Mouse (Mus musculus) midbrain, embryonic 11.5 days (tissue): ENCODE measurements around the gene 4930556J24Rik. TPM values are rescaled to one million over a fixed set of nuclear protein-coding genes. Genes with fewer than 3 reads are reported as not detected.

ENCODE experiments used
- ATAC-seq: fragments of 200-750 bp; cut with Nextera tagmentation; 2 replicates; pipeline ENCODE4 v1.8.0; 2017; ENCODE audit warnings: moderate TSS enrichment, moderate library complexity; ENCODE audit not compliant: low FRiP score
- DNase-seq: peaks from one replicate; pipeline ENCODE4 v3.0.0; 2015; ENCODE audit warnings: low spot score; ENCODE audit errors: missing footprints
- H3K27ac ChIP-seq: fragments of 300-500 bp; sonication (generic); 2 replicates; pipeline ENCODE4 v1.5.1; 2014; ENCODE audit warnings: low read depth, low read length
- H3K27me3 ChIP-seq: fragments of 300-500 bp; sonication (generic); 2 replicates; pipeline ENCODE4 v1.6.1; 2014; ENCODE audit warnings: mild to moderate bottlenecking, low read length, moderate library complexity, mixed read lengths; ENCODE audit not compliant: control insufficient read depth, insufficient read depth
- H3K36me3 ChIP-seq: fragments of 300-500 bp; sonication (generic); 2 replicates; pipeline ENCODE4 v1.6.1; 2014; ENCODE audit warnings: mild to moderate bottlenecking, low read length, moderate library complexity, mixed read lengths; ENCODE audit not compliant: control insufficient read depth, insufficient read depth
- H3K4me1 ChIP-seq: fragments of 300-500 bp; sonication (generic); 2 replicates; pipeline ENCODE4 v1.6.1; 2014; ENCODE audit warnings: low read length; ENCODE audit not compliant: control insufficient read depth, insufficient read depth
- H3K4me2 ChIP-seq: fragments of 300-500 bp; sonication (generic); 2 replicates; pipeline ENCODE4 v1.6.1; 2014; ENCODE audit warnings: mild to moderate bottlenecking, moderate library complexity
- H3K4me3 ChIP-seq: fragments of 300-500 bp; sonication (generic); 2 replicates; pipeline ENCODE4 v1.5.1; 2014; ENCODE audit warnings: low read depth, low read length
- H3K9ac ChIP-seq: fragments of 300-500 bp; sonication (generic); 2 replicates; pipeline ENCODE4 v1.6.1; 2014; ENCODE audit warnings: low read length
- H3K9me3 ChIP-seq: fragments of 300-500 bp; sonication (generic); 2 replicates; pipeline ENCODE4 v1.6.1; 2016; ENCODE audit warnings: low read length; ENCODE audit not compliant: control insufficient read depth
- WGBS: fragments of 180-500 bp; shearing (Covaris S2); extraction: QIAGEN DNeasy Blood & Tissue Kit; methylation state at CpG from one replicate; pipeline ENCODE4 v1.1.7; 2014; 5-methylcytosine and 5-hydroxymethylcytosine counted together
- polyA plus RNA-seq: library from polyadenylated mRNA; unstranded; fragments of >200 nt; fragmentation: Nextera tagmentation; extraction: Ambion mirVana; gene quantifications from 2 replicates; pipeline ENCODE4 v1.2.1, GENCODE M21; 2014

The 4930556J24Rik gene
- polyA plus RNA-seq, 1 experiment from 2014 or later: not detected

DNA sequence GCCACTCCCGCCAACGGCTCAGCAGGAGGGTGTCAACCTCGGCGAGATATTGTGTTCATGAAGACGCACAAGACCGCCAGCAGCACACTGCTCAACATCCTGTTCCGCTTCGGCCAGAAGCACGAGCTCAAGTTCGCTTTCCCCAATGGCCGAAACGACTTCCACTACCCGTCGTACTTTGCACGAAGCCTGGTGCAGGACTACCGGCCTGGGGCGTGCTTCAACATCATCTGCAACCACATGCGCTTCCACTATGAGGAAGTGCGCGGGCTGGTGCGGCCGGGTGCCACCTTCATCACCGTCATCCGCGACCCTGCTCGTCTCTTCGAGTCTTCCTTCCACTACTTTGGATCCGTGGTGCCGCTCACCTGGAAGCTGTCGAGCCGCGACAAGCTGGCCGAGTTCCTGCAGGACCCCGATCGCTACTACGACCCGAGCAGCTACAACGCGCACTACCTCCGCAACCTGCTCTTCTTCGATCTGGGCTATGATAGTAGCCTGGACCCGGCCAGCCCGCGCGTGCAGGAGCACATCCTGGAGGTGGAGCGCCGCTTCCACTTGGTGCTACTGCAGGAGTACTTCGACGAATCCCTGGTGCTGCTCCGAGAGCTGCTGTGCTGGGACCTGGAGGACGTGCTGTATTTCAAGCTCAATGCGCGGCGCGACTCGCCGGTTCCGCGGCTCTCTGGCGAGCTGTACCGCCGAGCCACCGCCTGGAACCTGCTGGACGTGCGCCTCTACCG lies 21.6 kb upstream of the 4930556J24Rik start:
- ATAC-seq (no peak), DNase-seq (peak; percentile 88)
- WGBS: 6% methylated on average over 66 of the region's 66 CpGs
- Histone ChIP-seq H3K27me3 (peaks cover 26% of the 10 kb centered on the region), H3K4me1 (peaks cover 4% of the 10 kb centered on the region; the same call in 1 of the 2 replicates), H3K9me3 (no peaks in the 10 kb centered on the region), H3K4me3 (peak overlapping the region; percentile 16), H3K36me3 (no peaks in the 10 kb centered on the region), H3K27ac (no peak overlapping the region), H3K4me2 (peak overlapping the region; percentile 40), H3K9ac (no peak overlapping the region)

DNA sequence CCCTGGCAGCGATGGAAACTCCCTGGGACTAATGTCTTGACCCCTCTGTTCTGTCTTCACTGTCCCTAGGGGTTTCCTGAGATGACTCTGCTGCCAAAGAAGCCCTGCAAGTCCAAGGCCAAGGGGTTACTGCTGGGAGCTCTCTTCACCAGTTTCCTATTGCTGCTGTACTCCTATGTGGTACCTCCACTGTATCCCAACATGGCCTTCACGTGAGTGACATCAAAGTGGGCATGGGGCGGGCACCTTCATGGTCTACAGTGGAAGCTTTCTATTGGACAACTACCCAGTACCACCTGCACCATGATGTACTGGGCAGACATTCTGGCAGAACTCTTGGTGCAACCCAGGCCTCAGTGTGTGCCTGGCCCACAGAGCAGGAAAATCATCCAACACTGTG lies 20.3 kb upstream of the 4930556J24Rik start:
- H3K4me3 ChIP-seq: no peak overlapping the region
- no peak for DNase-seq
- H3K27me3 ChIP-seq: peaks cover 26% of the 10 kb centered on the region
- no peak for ATAC-seq
- peaks cover 4% of the 10 kb centered on the region; the same call in 1 of the 2 replicates for H3K4me1 ChIP-seq
- 85% methylated on average over 3 of the region's 3 CpGs for WGBS
- H3K4me2 ChIP-seq: no peak overlapping the region
- H3K27ac ChIP-seq: no peak overlapping the region
- no peaks in the 10 kb centered on the region for H3K9me3 ChIP-seq
- no peak overlapping the region for H3K9ac ChIP-seq
- no peaks in the 10 kb centered on the region for H3K36me3 ChIP-seq

DNA sequence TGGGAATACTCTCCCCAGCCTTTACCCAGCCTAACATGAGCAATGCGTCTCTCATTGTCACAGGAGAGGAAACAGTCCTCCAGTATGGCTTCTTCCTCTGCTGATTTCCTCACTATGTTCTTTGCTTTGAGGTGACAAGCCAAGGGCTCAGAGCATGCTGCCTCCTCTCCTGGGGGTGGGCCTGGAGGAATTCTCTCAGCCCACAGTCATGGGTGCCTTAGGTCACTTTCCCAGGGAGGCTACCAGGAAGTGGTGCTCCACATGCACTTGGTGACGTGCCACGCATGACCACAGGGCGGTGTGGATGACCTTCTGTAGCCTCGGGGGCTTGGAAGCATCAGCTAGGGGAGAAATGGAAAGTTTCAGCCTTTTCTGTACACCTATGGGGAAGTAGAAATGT lies 18.9 kb upstream of the 4930556J24Rik start:
- Histone ChIP-seq H3K27ac (no peak overlapping the region), H3K36me3 (no peaks in the 10 kb centered on the region), H3K9me3 (no peaks in the 10 kb centered on the region), H3K4me1 (peaks cover 4% of the 10 kb centered on the region; the same call in 1 of the 2 replicates), H3K4me2 (no peak overlapping the region), H3K9ac (no peak overlapping the region), H3K4me3 (no peak overlapping the region), H3K27me3 (peaks cover 26% of the 10 kb centered on the region)
- no peak for ATAC-seq
- 91% methylated on average over 5 of the region's 5 CpGs for WGBS
- DNase-seq: no peak

DNA sequence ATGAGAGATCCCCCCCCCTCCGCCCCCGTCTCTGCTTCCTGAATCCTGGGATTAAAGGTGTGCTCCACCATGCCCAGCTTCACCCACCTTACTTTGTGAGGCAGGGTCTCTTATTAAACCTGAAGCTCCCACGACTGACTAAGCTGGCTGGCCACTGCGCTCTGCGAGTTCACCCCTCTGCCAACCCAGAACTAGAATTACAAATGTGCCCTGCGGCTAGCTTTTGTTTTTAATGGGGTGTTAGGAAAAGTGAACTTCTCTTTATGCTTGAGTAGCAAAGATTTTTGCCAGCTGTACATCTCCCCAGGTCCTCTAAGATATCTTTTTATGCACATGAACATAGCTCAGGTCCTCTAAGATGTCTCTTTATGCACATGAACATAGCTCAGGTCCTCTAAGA lies 17.3 kb upstream of the 4930556J24Rik start:
- ATAC-seq: no peak
- no peaks in the 10 kb centered on the region for H3K9me3 ChIP-seq

DNA sequence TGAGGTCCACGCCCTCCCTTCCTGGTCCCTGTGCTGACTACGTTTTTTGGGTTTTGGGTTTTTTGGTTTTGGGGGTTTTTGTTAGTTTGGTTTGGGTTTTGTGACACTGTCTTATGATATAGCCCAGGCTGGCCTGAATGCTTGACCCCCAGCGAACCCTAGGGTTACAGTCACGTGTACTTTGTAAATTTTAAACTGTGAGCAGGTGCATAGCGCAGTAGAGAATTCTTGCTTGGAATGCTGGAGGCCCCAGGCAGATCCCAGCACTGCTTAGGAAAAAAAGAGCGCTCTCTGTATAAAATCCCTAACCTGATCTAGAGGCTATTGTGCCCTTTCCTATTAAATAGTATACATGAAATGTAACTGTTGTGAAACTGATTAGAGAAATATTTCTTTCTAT lies 16.6 kb upstream of the 4930556J24Rik start:
- WGBS: 80% methylated on average over 6 of the region's 6 CpGs
- ATAC-seq (no peak), DNase-seq (no peak)
- no peaks in the 10 kb centered on the region for H3K9me3 ChIP-seq
- H3K4me2 ChIP-seq: no peak overlapping the region
- peaks cover 3% of the 10 kb centered on the region; the same call in 1 of the 2 replicates for H3K4me1 ChIP-seq
- no peaks in the 10 kb centered on the region for H3K36me3 ChIP-seq
- H3K27ac ChIP-seq: no peak overlapping the region
- H3K4me3 ChIP-seq: no peak overlapping the region
- no peak overlapping the region for H3K9ac ChIP-seq
- H3K27me3 ChIP-seq: peaks cover 12% of the 10 kb centered on the region

More for the DNA sequence above, 17.3 kb upstream of the 4930556J24Rik start:
- Histone ChIP-seq H3K4me1 (peaks cover 4% of the 10 kb centered on the region; the same call in 1 of the 2 replicates), H3K4me3 (no peak overlapping the region), H3K9ac (no peak overlapping the region), H3K27ac (no peak overlapping the region), H3K27me3 (peaks cover 20% of the 10 kb centered on the region), H3K4me2 (no peak overlapping the region), H3K36me3 (no peaks in the 10 kb centered on the region)
- no peak for DNase-seq
- WGBS: 87% methylated on average over 6 of the region's 6 CpGs

DNA sequence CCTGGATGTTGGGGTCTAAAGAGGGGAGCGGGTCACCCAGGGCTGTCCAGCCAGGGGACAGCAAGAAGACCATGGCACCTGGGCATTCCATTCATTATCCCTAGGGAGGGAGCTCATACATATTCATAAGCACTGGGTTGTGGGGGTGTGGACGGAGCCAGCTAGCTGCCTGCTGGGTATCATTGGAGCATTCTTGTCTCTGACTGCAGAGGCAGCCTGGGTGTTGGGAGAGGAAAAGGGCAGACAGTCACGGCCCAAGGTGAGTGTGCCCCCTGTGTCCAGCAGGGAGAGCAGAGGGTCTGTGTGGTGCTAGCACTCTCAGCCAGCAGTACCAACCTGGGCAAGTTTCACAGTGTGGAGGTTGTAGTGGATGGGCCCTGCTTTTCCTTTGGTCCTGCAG lies 13.2 kb upstream of the 4930556J24Rik start:
- Histone ChIP-seq H3K27ac (no peak overlapping the region), H3K4me3 (no peak overlapping the region), H3K9ac (no peak overlapping the region), H3K4me1 (no peaks in the 10 kb centered on the region), H3K4me2 (no peak overlapping the region), H3K36me3 (no peaks in the 10 kb centered on the region), H3K27me3 (no peaks in the 10 kb centered on the region), H3K9me3 (no peaks in the 10 kb centered on the region)
- no peak for DNase-seq
- 47% methylated on average over 3 of the region's 3 CpGs for WGBS
- ATAC-seq: no peak

DNA sequence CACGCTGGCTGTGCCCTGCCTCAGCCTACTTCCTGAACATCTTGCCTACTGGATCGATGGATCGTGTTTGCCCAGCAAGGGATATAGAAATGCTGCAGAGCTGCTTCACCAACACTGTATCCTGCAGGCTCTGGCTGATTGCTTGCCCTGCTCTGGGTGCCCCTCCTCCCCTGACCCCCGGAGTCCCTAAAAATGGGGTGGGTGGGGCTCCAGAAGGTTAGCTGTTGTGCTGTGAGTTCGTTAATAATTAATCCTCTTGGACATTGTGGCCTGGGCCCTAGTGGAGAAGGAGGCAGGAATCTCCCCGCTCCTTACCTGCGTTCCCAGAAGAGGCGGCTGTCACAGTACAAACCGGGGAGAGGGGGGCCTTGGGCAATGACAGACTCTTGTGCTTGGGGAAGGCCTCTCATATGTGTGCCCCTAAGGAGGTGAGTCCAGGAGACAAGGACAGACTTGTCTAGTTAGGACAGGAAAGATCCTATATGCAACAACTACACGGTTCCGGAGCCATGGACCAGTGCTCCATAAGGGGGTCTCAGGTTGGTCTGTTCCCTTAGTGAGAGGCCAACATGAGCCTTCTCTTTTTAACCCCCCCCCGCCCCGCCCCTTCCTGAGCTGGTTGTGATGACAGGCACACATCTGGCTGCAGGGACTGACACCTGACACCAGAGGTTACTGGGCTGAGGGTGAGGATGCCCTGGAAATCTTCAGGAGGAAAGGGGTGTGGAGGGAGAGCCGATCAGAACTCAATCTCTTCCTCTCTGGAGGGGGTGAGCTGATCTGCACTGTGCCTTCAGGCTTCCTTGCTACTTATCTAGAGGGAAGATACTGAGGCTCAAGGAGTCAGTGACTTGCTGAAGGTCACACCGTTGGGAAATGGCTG lies 7.5 kb upstream of the 4930556J24Rik start:
- H3K4me2 ChIP-seq: peak overlapping the region; percentile 51
- H3K36me3 ChIP-seq: peaks cover 4% of the 10 kb centered on the region; the same call in 1 of the 2 replicates
- DNase-seq (no peak), ATAC-seq (peak; percentile 22; the same call in 1 of the 2 replicates)
- H3K27me3 ChIP-seq: peaks cover 11% of the 10 kb centered on the region
- 10% methylated on average over 15 of the region's 15 CpGs for WGBS
- no peak overlapping the region for H3K27ac ChIP-seq
- H3K4me3 ChIP-seq: peak overlapping the region; percentile 22
- peak overlapping the region; percentile 48 for H3K9ac ChIP-seq
- peaks cover 2% of the 10 kb centered on the region; the same call in 1 of the 2 replicates for H3K4me1 ChIP-seq
- H3K9me3 ChIP-seq: no peaks in the 10 kb centered on the region

DNA sequence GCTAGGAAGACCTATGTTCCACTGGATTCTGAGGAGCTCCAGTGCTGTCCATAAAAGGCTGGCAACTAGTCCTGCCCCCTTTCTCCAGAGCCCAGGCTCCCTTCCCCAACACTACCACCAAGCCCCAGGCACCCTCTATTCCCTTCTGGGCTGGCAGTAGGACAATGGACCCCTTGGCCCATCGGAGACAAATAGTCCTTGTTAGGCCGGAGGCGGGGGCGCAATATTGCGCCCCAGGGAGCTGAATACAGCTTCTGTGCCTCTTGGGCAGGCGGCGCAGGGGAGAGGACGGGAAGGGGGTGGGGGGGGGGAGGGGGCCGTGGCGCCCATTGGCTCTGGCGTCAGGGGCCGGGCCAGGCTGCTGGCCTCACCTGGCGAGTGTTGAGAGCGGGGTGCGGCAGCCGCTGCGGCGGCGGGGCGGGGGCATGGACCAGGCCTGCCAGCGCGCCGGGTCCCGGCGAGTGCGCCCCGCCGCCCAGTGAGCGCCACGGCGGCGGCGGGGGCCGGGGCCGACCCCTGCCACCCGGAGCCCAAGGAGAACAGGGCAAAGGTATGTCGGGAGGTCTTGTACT lies 6.8 kb upstream of the 4930556J24Rik start, which contains the start of gene Gal3st1:
Gene Gal3st1 (plus strand): TSS at position 346 of the 572 bp plus-strand sequence.
- Histone ChIP-seq H3K4me3 (peak within 1 kb of the TSS; percentile 22), H3K9me3 (no peaks in the 10 kb centered on the region), H3K9ac (peak within 1 kb of the TSS; percentile 48), H3K27ac (no peak within 1 kb of the TSS), H3K36me3 (peaks cover 9% of the 10 kb centered on the region), H3K4me1 (peaks cover 2% of the 10 kb centered on the region; the same call in 1 of the 2 replicates), H3K4me2 (peak within 1 kb of the TSS; percentile 51), H3K27me3 (peaks cover 11% of the 10 kb centered on the region)
- ATAC-seq (peak; percentile 50; the same call in 1 of the 2 replicates), DNase-seq (peak; percentile 88)
- WGBS: under 1% methylated on average over 30 of the region's 37 CpGs
